Mouse (Mus musculus): ENCODE measurements at regions not wholly inside any gene's neighbourhood (a gene's known extent, or its start where the extent isn't known, plus 50 kb on each side); places are given as distances from the start of the nearest gene placed in this dataset.
"Not testable (repeated sequence)": the region's sequence is repeated elsewhere in the genome, so short reads cannot be mapped to it uniquely, and the experiment has no call there.

GRCm38 (mm10) chr5:7428291-7428690 lies 83.7 kb upstream of the Zfp804b start:
- DNase-seq = no peak

DNA sequence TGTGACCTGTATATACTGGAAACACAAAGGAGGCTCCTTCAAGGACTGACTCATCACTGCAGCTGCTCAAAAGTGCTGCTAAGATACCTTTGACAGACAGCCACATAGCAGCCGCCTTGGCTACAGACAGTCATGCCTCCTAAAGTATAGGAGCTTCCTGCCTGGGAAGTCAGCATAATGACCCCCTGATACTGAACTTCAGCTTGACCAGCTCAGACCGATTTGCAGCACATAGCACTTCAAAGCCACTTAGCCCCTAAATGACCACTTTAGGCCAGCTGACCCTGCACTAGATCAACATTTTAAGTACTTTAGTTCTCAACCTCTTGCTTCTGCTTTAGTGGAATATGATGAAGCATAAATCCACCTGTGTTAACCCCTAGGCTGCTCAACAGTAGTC lies 91.9 kb upstream of the Zfp804b start:
- DNase-seq = no peak

DNA sequence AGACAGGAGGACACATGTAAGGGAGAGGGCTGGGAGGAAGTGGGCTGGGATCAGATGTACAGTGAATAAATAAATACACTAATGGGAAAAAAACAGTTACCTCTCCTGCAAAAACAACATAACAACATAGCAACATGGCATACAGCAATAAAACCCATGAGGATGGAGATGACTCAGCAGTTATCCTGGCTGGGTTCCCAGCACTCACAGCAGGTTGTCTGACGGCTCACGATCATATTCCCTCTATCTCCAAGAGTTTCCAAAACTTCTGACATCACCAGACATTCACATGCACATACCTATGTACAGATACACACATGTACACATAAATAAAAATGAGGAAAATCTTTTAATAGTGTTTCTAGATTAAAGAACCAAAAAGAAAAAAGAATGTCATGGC lies 103.4 kb upstream of the Zfp804b start:
- DNase-seq = no peak

- no peak for DNase-seq
Measured at GRCm38 (mm10) chr5:7454896-7455295, 110.3 kb upstream of the Zfp804b start.

- no peak for DNase-seq
Measured at GRCm38 (mm10) chr5:7457102-7457501, 112.5 kb upstream of the Zfp804b start.

DNA sequence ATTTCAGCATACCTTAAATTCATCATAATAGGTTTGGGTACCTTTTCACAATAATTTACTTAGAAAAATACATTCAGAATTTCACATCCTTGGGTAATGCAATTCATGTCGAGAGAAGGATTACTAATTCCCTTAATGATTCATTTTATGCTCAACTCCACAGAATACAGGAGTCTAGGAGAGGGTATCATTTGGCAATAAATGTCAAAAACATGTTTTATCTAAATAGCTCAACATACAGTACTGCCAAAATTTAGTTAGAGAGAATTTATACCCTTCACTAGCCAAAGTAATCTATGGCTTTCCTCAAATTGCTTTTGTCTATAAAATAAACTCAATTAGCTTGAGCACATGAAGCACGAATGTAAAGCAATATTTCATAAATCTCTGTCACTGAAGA lies 144.6 kb upstream of the Zfp804b start:
- no peak for DNase-seq

DNA sequence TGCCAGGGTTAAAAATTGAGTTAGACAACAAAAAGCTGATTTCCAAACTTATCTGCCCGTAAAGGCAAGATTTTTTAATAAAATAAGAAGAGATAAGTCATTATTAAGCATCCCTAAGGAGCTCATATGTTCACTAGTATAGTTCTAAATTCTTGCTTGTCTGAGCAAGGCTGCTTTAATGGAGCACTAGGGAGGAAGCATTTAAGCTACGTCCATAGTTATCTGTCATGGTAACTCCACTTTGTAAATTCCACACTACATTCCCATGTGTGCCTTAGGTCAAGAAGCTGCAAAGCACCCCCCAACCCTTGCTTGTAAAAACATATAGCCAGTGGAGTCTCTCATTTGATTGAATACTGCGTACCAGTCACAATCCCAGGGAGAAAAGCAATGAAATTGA lies 145.0 kb upstream of the Zfp804b start:
- DNase-seq = no peak

GRCm38 (mm10) chr5:7517520-7518181 lies 173.1 kb upstream of the Zfp804b start:
- DNase-seq = no peak

DNA sequence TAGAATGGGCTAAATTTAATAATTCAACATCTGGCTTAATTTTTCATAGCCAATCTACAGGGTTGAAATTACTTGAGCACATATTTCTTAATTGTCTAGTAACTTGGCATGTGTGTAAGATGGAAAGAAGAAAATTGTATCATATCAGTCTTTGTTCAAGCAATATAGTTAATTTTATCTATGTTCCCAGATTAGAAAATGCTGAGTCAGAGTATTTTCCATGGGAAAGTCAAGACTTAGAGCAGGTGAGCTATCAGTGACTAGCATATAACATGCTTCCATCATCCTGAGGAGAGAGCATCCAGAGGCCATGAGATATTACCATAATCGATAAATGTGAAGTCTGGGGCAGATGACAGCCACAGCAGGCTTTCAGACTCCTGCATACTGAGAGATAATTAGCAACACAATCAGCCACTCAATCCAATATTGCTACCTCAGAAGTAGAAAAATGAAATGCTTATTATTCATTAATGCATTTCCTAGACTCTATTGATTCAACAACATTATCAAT lies 188.2 kb upstream of the Zfp804b start:
- no peak for DNase-seq

DNA sequence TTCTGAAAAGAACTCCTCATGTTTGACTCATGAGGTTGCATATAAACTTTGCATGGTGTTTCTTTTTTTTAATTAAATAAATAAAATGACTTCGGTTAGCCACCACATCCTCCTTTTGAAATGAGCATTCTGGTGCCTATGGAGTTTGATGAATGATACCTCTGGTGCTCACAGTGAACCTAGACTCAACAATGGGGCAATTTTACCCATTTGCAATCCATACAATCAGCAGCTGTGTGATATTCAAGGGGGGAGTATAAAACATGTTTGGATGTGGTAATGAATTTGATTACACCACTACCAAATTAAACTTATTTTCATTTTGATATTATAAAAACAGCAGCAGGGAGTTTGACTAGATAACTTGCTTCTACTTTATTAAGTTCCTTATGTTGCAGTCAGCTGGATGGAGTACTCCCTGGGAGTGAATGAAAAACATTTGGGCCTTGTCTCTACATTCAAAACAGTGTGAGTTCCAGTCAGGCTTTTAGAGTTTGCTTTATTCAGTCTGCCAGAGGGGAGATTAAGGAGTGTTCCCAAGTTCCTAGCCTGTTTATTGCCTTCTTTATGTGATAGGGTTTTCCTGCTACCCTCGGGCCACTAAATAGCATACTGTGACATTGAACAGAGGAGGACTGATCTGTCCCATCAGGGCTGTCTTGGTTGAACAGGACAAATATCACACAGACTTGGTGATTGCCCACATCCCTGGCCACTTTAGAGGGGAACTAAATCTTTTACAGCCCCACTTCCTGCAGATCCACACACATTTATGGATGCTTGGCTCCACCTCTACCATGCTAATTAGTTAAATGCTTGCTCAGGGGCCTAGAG lies 195.5 kb upstream of the Zfp804b start:
- no peak for DNase-seq

DNA sequence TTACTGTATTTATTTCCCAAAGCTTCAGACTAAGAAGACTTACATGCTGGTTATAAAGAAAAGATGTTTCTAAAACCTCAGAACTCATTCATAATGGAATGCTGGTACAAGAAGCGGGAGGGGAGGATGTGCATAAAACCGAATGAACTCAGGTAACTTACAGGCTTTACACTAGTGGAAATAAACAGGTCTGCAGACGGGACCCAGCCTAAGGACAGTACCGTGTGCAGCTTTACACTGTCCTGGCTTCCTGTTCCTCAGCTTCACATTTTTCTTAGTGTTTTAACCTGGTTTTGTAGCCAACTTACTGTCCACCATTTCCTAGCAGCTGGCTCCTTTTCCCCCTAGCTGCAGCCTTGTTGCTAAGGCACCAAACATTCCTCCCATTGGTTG lies 196.1 kb upstream of the Zfp804b start:
- DNase-seq = no peak

DNA sequence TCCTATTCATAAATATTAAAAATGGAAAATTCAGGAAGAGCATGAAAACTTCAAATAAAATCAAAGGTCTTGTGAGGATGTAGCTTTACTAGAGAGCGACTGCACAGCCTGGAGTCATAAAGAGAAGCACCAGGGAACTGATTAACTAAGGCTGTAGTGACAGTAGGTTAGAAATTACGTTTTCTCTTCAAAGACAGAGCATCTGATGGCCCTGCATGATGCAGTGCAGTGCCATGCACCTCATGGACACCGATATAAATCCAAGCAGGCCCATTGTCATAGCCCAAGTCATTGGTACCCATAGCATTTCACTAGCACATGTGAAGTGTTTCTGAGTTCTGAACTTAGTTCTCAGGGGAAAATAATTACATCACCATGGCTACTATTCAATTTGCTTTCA lies 199.3 kb upstream of the Zfp804b start:
- no peak for DNase-seq

- no peak for DNase-seq
Measured at GRCm38 (mm10) chr5:7580413-7580812, 235.9 kb upstream of the Zfp804b start.

GRCm38 (mm10) chr5:7586547-7586946 lies 242.0 kb upstream of the Zfp804b start:
- DNase-seq = no peak

DNA sequence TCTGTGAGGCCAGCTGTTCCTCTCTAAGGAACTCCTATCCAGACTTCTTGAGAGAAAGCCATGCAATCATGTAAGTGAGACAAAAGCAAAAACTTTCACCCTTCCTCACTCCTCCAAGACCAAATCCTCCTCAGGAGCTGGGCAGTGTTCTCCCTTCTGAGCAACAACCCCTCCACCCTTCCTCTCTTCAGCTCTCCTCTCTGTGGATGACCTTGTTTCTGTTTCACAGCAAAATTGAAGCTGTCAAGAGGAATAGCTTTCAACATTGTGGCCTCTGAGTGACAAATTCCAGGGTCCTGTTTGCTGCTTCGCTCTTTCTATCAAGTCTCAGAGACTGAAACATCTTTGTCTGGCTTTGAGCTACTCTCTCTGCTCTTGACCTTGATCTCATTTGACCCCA lies 255.9 kb upstream of the Zfp804b start:
- no peak for DNase-seq

DNA sequence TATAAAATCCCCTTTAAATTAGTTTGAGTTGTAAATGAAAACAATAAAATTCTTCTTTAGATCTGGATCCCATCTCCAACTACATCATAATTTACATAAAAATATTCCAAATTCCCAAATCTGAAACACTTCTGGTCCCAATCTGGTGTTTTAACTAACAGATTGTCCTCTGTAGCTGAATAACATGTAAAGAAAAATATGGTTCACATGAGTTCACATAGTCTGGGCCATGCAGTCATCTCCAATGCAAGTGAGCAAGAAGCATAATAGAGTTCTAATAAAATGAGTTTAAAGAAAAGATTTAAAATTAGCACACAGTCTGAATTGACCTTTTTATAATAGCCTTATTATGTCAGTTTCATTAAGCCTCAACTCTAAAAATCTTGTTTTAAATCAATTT lies 263.0 kb upstream of the Zfp804b start:
- no peak for DNase-seq

DNA sequence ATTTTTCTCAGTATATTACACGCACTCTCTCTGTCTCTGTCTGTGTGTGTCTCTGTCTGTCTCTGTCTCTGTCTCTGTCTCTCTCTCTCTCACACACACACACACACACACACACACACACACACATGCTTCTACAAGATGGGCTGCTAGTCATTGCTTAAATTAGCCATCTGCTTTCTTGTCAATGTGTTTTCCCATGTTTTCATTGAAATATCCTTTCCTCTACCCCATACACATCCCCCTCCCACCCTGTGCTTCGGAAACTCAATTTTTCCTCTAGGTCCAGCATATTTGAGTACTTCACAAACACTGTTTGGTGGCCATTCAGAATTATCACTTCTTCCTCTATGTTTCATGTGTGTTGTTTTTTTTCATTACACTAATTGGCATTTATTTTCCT lies 263.4 kb upstream of the Zfp804b start:
- DNase-seq = no peak

DNA sequence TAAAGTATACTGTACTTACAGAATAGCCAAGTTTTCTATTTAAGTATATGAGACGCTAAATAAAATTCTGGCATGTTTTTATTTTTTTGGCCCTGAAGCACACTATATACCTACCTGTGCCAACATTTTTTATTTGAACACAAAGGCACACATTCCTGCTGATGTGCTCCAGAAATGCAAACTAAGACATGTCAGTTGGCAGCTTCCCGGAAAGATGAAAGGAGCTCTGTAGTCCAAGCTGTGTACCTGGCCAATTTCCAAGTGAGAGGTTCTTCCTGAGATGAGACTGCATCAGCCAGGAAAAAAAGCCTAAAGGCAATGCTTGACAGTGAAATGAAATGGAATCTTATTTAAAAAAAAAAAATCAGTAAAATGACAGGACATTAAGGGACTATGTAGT lies 305.0 kb upstream of the Steap4 start:
- peak; percentile 20 for DNase-seq

DNA sequence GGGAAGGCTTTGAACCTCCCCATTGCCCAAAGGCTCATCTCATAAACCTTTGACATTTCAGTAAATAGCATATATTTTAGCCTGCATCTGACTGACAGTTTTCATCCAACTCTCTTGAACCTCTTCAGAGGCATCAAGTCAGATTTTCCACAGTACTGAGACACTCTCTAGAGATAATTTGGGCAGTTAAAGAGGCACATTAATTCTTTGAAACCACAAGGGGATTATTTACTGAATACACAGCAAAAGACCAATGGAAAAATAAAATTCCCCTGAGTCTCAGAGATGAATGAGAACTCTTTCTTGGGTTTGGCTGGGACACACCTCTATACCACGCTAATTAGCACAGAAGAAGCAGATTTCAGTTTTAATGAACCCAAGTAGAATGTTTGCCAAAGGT lies 258.5 kb upstream of the Steap4 start:
- DNase-seq = no peak

GRCm38 (mm10) chr5:7719557-7719956 lies 240.7 kb upstream of the Steap4 start:
- no peak for DNase-seq

DNA sequence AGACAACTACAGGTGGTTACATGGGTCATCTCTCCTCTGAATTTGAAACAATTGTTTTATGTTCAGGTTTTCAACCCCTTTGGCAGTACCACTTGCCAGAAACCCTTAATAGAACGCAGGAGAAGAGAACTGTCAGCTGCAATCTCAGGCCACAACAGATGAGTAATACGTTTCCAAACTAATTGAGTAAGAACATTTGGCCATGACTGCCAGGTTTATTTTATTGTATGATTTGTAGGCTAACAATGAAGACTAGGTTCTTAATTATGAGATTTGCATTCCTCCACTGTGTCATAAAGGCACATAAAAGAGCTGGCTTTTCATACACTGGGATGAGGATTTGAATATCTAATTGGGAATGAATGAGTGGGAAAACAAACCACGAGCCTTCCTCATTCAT lies 240.2 kb upstream of the Steap4 start:
- DNase-seq = no peak

DNA sequence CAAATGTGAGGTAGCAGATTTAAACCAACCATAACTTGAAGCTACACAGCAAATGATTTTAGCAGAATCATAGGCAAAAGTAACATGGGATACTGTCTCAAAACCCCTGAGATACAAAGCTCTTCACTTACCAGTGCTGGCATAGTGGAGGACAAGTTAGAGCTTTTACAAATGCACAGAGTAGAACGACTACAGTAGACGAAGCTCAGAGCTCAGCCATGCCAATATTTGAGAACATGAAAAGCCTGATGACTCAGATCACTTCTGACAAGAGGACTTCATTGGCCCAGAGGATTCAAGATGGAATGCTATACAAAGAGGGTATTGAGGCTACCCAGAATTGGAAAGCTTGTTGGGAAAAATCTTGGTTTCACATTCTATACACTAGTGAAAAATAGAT lies 239.6 kb upstream of the Steap4 start:
- no peak for DNase-seq

DNA sequence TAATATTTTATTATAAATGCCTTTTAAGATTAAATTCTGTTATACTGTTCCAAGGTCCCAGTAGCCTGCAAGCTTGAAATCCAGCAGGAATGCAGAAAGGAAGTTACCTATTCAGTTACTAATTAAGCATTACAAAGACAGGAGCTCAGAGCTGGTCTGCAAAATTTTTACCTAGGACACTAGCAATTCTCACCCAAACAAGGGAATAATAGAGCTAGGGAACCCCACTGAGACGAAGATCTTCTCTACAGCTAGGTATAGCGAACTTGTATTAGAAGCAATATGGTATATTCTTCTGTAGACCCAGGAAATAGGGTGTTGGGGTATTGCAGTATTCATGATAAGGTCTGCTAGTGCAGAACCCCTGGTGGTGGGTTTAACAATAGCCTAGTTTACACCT lies 227.7 kb upstream of the Steap4 start:
- not testable (repeated sequence) for DNase-seq

DNA sequence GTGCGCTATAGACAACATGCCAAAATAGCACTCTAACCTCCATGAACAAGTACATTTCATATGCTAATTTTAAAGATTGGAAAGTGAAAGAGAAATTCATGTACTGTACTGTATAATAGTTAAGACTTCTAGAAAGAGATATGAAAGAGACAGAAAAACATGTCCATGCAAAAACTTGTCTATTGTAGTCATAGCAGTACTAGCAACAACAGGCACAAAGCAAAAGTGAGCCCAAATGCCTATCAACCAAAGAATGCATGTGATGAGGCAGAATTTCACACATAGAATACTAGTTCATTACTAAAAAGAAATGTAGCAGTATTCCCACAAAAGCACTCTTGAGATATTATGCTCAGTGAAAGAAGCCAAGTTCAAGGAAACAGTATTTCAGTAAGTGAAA lies 180.4 kb upstream of the Steap4 start:
- no peak for DNase-seq

- no peak for DNase-seq
Measured at GRCm38 (mm10) chr5:7782235-7782634, 178.0 kb upstream of the Steap4 start.
